Mouse (Mus musculus) small intestine, adult 2 months (tissue): ENCODE data around the gene BC049730.

Experiments used
- CTCF ChIP-seq: fragments of 200-500 bp; IDR thresholded peaks from 2 replicates; pipeline ENCODE4 v1.5.1; 2012; ENCODE audit warnings: low read depth, mild to moderate bottlenecking, control low read depth, inconsistent platforms, low read length, moderate library complexity, mixed read lengths; ENCODE audit not compliant: insufficient replicate concordance, insufficient read length; ENCODE audit errors: extremely low read depth
- POLR2A ChIP-seq: fragments of 200-500 bp; IDR thresholded peaks from 2 replicates; pipeline ENCODE4 v1.6.1; 2012; ENCODE audit warnings: low read depth, mild to moderate bottlenecking, control low read depth, inconsistent platforms, low read length, moderate library complexity

DNA sequence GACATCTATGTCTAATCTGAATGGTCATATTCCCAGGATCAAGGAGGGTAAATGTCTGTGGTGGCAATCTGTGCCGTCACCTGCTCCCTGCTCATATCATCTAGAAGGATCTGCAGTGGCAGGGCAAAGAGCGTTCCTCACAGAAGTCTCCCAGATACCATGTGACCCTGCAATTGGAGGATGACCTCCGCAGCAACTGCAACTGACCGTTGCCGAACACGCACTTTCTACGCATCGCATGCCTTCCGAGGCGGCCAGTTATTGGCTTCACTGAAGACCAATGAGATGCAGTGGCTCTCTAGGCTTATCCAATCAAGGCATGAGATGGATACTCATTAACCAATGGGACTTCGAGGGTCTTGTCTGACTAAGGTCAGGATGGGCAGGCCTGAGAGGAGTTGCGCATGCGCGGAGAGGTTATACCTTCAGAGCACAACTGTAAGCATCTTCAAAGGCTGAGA, at the start of gene BC049730:
- TF ChIP-seq CTCF, result no peak
- TF ChIP-seq POLR2A, result no peak
